Comparison of ENCODE assay signal across 20 mouse cellular contexts in genomic region chr7:58685967-58686366, GRCm38 (mm10). TPM values are rescaled to one million over a fixed set of nuclear protein-coding genes. Genes with fewer than 3 reads are reported as not detected.
DNase-seq lines count a peak whose midpoint lies in the region; ATAC-seq and TF ChIP-seq lines count a peak whose summit lies in the region.
"Had no signal": no experiment of that assay in that cellular context is flagged by ENCODE, and none has a peak within 500 bp of the region (broad histone marks: within the 10 kb centered on the region; RNA-seq: fewer than 3 reads in every experiment).

No protein-coding gene starts in this region.

- H3K4me1 ChIP-seq in thymus, adult 2 months (replicated peaks; ENCODE audit: control insufficient read depth, insufficient read depth, low read length) = peaks cover 17% of the 10 kb centered on the region

- peak; percentile 63 for ATAC-seq in CD4-positive, CD25-positive, alpha-beta regulatory T cell, adult 4 months
- 0 out of 2 replicates have a peak, but pooled peaks have one; percentile 7 for ATAC-seq in granulocyte monocyte progenitor cell, adult 5-6 weeks (replicated peaks; ENCODE audit: poor library complexity, severe bottlenecking)
- ATAC-seq: forebrain, embryonic 13.5 days; intestine, embryonic 16.5 days had no signal

- WGBS in thymus, adult 2 months = 68% methylated on average over 1 of the region's 1 CpGs

- no peak for DNase-seq in thymus, adult 2 months
- DNase-seq in thymus, postnatal 25 days = no peak
- peak; percentile 55 for DNase-seq in naive thymus-derived CD4-positive, alpha-beta T cell, adult 2 months (ENCODE audit: low read depth)
- DNase-seq in lung, postnatal 4 days = no peak
- no peak for DNase-seq in spleen, postnatal 4 days (ENCODE audit: low spot score in 2 of 2)
- no peak for DNase-seq in frontal cortex, postnatal 36 days (ENCODE audit: low spot score in 2 of 2)
- DNase-seq: adrenal gland, postnatal 10 days; cerebellum, adult 18-20 months; cerebellum, adult 9-10 months; cerebellum, postnatal 14 days; gastrocnemius, postnatal 25 days; kidney, adult 18-20 months had no signal

- no peak for TF ChIP-seq POLR2A in thymus, adult 2 months (IDR thresholded peaks at IDR 0.05; ENCODE audit: control insufficient read depth, extremely low read depth, insufficient read depth, low read length, poor library complexity)

- TF ChIP-seq CTCF in thymus, adult 2 months (IDR thresholded peaks at IDR 0.05; ENCODE audit: borderline replicate concordance, control insufficient read depth, extremely low read depth, insufficient read depth, low read length, poor library complexity) = no peak

- H3K4me3 ChIP-seq in thymus, adult 2 months (ENCODE audit: control insufficient read depth, insufficient read depth, low read length) = no peak overlapping the region
- H3K4me3 ChIP-seq: forebrain, embryonic 10.5 days; forebrain, embryonic 13.5 days; hindbrain, embryonic 12.5 days; hindbrain, embryonic 15.5 days had no signal

- no peaks in the 10 kb centered on the region for H3K36me3 ChIP-seq in thymus, adult 2 months (ENCODE audit: control insufficient read depth, insufficient read depth, low read length)
- H3K36me3 ChIP-seq: forebrain, embryonic 10.5 days; hindbrain, embryonic 12.5 days; hindbrain, embryonic 15.5 days had no signal

- peak overlapping the region; percentile 42; the same call in 1 of the 2 replicates for H3K27ac ChIP-seq in thymus, adult 2 months (ENCODE audit: control insufficient read depth, insufficient read depth, low read length)
- H3K27ac ChIP-seq: forebrain, embryonic 10.5 days; forebrain, embryonic 13.5 days; hindbrain, embryonic 12.5 days; hindbrain, embryonic 15.5 days had no signal

- no peaks in the 10 kb centered on the region for H3K27me3 ChIP-seq in thymus, adult 2 months (ENCODE audit: control insufficient read depth, insufficient read depth, low read length)
- H3K27me3 ChIP-seq: forebrain, embryonic 13.5 days; hindbrain, embryonic 12.5 days; hindbrain, embryonic 15.5 days had no signal

RNA-seq across cellular contexts. Expression of gene Atp10a, which starts 30.0 kb away (rescaled TPM):
- 54.7 and 54.8 TPM in 2 replicates for polyA plus RNA-seq in thymus, adult 2 months (2012; rRNA removed)
- 1 to 10 TPM; 4.0 to 4.5 TPM for polyA plus RNA-seq in CD4-positive, CD25-positive, alpha-beta regulatory T cell, adult 4 months (2017; shearing (Covaris generic))
- total RNA-seq in granulocyte monocyte progenitor cell, adult 5-6 weeks (2014; fragmentation: Nextera tagmentation) = 19.2 and 19.5 TPM in 2 replicates
- total RNA-seq in granulocyte monocyte progenitor cell, adult 5-6 weeks (2017) = 20.3 and 25.8 TPM in 2 replicates
- total RNA-seq: MEL had no signal

Comparison
In these comparisons a context has a peak if more than half of its experiments do, and no peak if none do; other contexts are left out.
1. RNA of gene Atp10a, which starts 30.0 kb away (polyA plus RNA-seq): 54.7 to 54.8 TPM in thymus, adult 2 months; 4.0 to 4.5 TPM in CD4-positive, CD25-positive, alpha-beta regulatory T cell, adult 4 months; every median in the first group is over 10 times any median in the second.